Comparison of ENCODE assay signal across 10 mouse cellular contexts in genomic region chr19:47122802-47123201, GRCm38 (mm10). TPM values are rescaled to one million over a fixed set of nuclear protein-coding genes. Genes with fewer than 3 reads are reported as not detected.
DNase-seq lines count a peak whose midpoint lies in the region; ATAC-seq and TF ChIP-seq lines count a peak whose summit lies in the region.
"Had no signal": no experiment of that assay in that cellular context is flagged by ENCODE, and none has a peak within 500 bp of the region (broad histone marks: within the 10 kb centered on the region; RNA-seq: fewer than 3 reads in every experiment).

No protein-coding gene starts in this region.

- no peak for ATAC-seq in liver, embryonic 12.5 days
- no peak for ATAC-seq in midbrain, postnatal 0 days (ENCODE audit: low FRiP score)
- ATAC-seq in frontal cortex, adult (ENCODE audit: low TSS enrichment): no peak
- no peak for ATAC-seq in erythroid progenitor cell, adult 5-6 weeks (replicated peaks; ENCODE audit: low FRiP score, poor library complexity, severe bottlenecking)

- no peaks in the 10 kb centered on the region for H3K27me3 ChIP-seq in liver, embryonic 12.5 days (replicated peaks)
- no peaks in the 10 kb centered on the region for H3K27me3 ChIP-seq in midbrain, postnatal 0 days (ENCODE audit: insufficient read depth, low read length)

- no peak overlapping the region for H3K4me2 ChIP-seq in liver, embryonic 12.5 days
- no peak overlapping the region for H3K4me2 ChIP-seq in midbrain, postnatal 0 days (ENCODE audit: low read depth, low read length, poor library complexity, severe bottlenecking)

- no peak overlapping the region for H3K27ac ChIP-seq in liver, embryonic 12.5 days
- H3K27ac ChIP-seq in midbrain, postnatal 0 days (ENCODE audit: low read depth, low read length): no peak overlapping the region

- WGBS in liver, embryonic 12.5 days (ENCODE audit: insufficient replicate concordance): 25% methylated on average over 2 of the region's 2 CpGs
- 29% methylated on average over 2 of the region's 2 CpGs for WGBS in midbrain, postnatal 0 days

- peaks cover 95% of the 10 kb centered on the region for H3K36me3 ChIP-seq in liver, embryonic 12.5 days
- H3K36me3 ChIP-seq in midbrain, postnatal 0 days (ENCODE audit: insufficient read depth, low read length): peaks cover 26% of the 10 kb centered on the region

- TF ChIP-seq CTCF in midbrain, postnatal 0 days (IDR thresholded peaks at IDR 0.05): peak; percentile 82

- no peak overlapping the region for H3K9ac ChIP-seq in liver, embryonic 12.5 days
- H3K9ac ChIP-seq in midbrain, postnatal 0 days (replicated peaks; ENCODE audit: low read length, poor library complexity, severe bottlenecking): no peak overlapping the region

- no peaks in the 10 kb centered on the region for H3K9me3 ChIP-seq in liver, embryonic 12.5 days (replicated peaks)
- H3K9me3 ChIP-seq in midbrain, postnatal 0 days (ENCODE audit: low read length): no peaks in the 10 kb centered on the region

- DNase-seq in cerebellum, adult 18-20 months: peak; percentile 23 to 29
- no peak for DNase-seq in cerebellum, adult 9-10 months
- DNase-seq in liver: peak; percentile 60
- DNase-seq in c-Kit-positive CD71-negative TER-119-negative erythroid progenitor cells, embryonic 14.5 days (ENCODE audit: low read depth): peak; percentile 37
- peak; percentile 52 for DNase-seq in midbrain, postnatal 0 days (ENCODE audit: low spot score)

- H3K4me3 ChIP-seq in liver, embryonic 12.5 days: no peak overlapping the region
- H3K4me3 ChIP-seq in midbrain, postnatal 0 days (ENCODE audit: low read depth, low read length): no peak overlapping the region

- H3K4me1 ChIP-seq in liver, embryonic 12.5 days: no peaks in the 10 kb centered on the region
- H3K4me1 ChIP-seq in midbrain, postnatal 0 days (ENCODE audit: insufficient read depth, low read length): no peaks in the 10 kb centered on the region

RNA-seq across cellular contexts. Expression of gene Calhm2, which starts 15.3 kb away (rescaled TPM):
- 1.9 and 2.4 TPM in 2 replicates for polyA plus RNA-seq in liver, embryonic 12.5 days (2016; fragmentation: Nextera tagmentation; extraction: Ambion mirVana)
- total RNA-seq in midbrain, postnatal 0 days (2014; rRNA removed): 0.77 and 0.80 TPM in 2 replicates
- polyA plus RNA-seq in midbrain, postnatal 0 days (2015; fragmentation: Nextera tagmentation; extraction: Ambion mirVana): 0.80 and 1.0 TPM in 2 replicates
- 1.7 and 4.0 TPM in 2 replicates for total RNA-seq in erythroid progenitor cell, adult 5-6 weeks (2015; ENCODE audit: low replicate concordance)
- 0.83 and 1.0 TPM in 2 replicates for total RNA-seq in erythroid progenitor cell, adult 5-6 weeks (2017; ENCODE audit: low replicate concordance)

RNA-seq across cellular contexts. Expression of gene Calhm1, which starts 21.3 kb away (rescaled TPM):
- not detected in 2 replicates for polyA plus RNA-seq in liver, embryonic 12.5 days (2016; fragmentation: Nextera tagmentation; extraction: Ambion mirVana)
- not detected in 2 replicates for total RNA-seq in midbrain, postnatal 0 days (2014; rRNA removed)
- not detected in 2 replicates for polyA plus RNA-seq in midbrain, postnatal 0 days (2015; fragmentation: Nextera tagmentation; extraction: Ambion mirVana)
- total RNA-seq in erythroid progenitor cell, adult 5-6 weeks (2015; ENCODE audit: low replicate concordance): not detected in 2 replicates
- not detected in 2 replicates for total RNA-seq in erythroid progenitor cell, adult 5-6 weeks (2017; ENCODE audit: low replicate concordance)
- total RNA-seq: ES-E14 had no signal
- polyA plus RNA-seq: heart, embryonic 16.5 days had no signal

RNA-seq across cellular contexts. Expression of gene Pdcd11, which starts 32.2 kb away (rescaled TPM):
- 10.9 and 11.7 TPM in 2 replicates for polyA plus RNA-seq in liver, embryonic 12.5 days (2016; fragmentation: Nextera tagmentation; extraction: Ambion mirVana)
- 10.9 and 11.0 TPM in 2 replicates for total RNA-seq in midbrain, postnatal 0 days (2014; rRNA removed)
- polyA plus RNA-seq in midbrain, postnatal 0 days (2015; fragmentation: Nextera tagmentation; extraction: Ambion mirVana): 3.4 and 3.8 TPM in 2 replicates
- 1.4 and 3.4 TPM in 2 replicates for total RNA-seq in erythroid progenitor cell, adult 5-6 weeks (2015; ENCODE audit: low replicate concordance)
- 1.8 and 5.0 TPM in 2 replicates for total RNA-seq in erythroid progenitor cell, adult 5-6 weeks (2017; ENCODE audit: low replicate concordance)

RNA-seq across cellular contexts. Expression of gene Usmg5, which starts 32.4 kb away (rescaled TPM):
- polyA plus RNA-seq in liver, embryonic 12.5 days (2016; fragmentation: Nextera tagmentation; extraction: Ambion mirVana): 984 and 997 TPM in 2 replicates
- total RNA-seq in midbrain, postnatal 0 days (2014; rRNA removed): 620 and 786 TPM in 2 replicates
- 1,971 and 2,037 TPM in 2 replicates for polyA plus RNA-seq in midbrain, postnatal 0 days (2015; fragmentation: Nextera tagmentation; extraction: Ambion mirVana)
- 215 and 274 TPM in 2 replicates for total RNA-seq in erythroid progenitor cell, adult 5-6 weeks (2015; ENCODE audit: low replicate concordance)
- 74.4 and 133 TPM in 2 replicates for total RNA-seq in erythroid progenitor cell, adult 5-6 weeks (2017; ENCODE audit: low replicate concordance)

RNA-seq across cellular contexts. Expression of gene Calhm3, which starts 34.8 kb away (rescaled TPM):
- not detected in 2 replicates for polyA plus RNA-seq in liver, embryonic 12.5 days (2016; fragmentation: Nextera tagmentation; extraction: Ambion mirVana)
- 0.33 TPM in 1 of 2 replicates, not detected in the other for total RNA-seq in midbrain, postnatal 0 days (2014; rRNA removed)
- 0.22 TPM in 1 of 2 replicates, not detected in the other for polyA plus RNA-seq in midbrain, postnatal 0 days (2015; fragmentation: Nextera tagmentation; extraction: Ambion mirVana)
- total RNA-seq in erythroid progenitor cell, adult 5-6 weeks (2015; ENCODE audit: low replicate concordance): not detected in 2 replicates
- not detected in 2 replicates for total RNA-seq in erythroid progenitor cell, adult 5-6 weeks (2017; ENCODE audit: low replicate concordance)
- polyA plus RNA-seq: heart, embryonic 16.5 days had no signal
